Mouse (Mus musculus) left cerebral cortex, adult 2 months (tissue): ENCODE data around the gene Cd55. TPM values are rescaled to one million over a fixed set of nuclear protein-coding genes. Genes with fewer than 3 reads are reported as not detected.
"Not testable (repeated sequence)": the region's sequence is repeated elsewhere in the genome, so short reads cannot be mapped to it uniquely, and the experiment has no call there.

Experiments used
- DNase-seq, 2 experiments: peaks; one replicate each; pipeline ENCODE4 v3.0.0; 2021 to 2022; ENCODE audit warnings: low spot score in 2 of 2, mixed read lengths in 1 of 2; ENCODE audit errors: extremely low spot score in 1 of 2
- H3K27ac ChIP-seq: fragments of 200-600 bp; 2 replicates; pipeline ENCODE4 v1.8.1; 2022
- H3K4me3 ChIP-seq: fragments of 200-600 bp; 2 replicates; pipeline ENCODE4 v1.8.1; 2022
- CTCF ChIP-seq: fragments of 200-600 bp; IDR thresholded peaks from 2 replicates; pipeline ENCODE4 v1.8.1; 2022; ENCODE audit warnings: antibody characterized with exemption, mild to moderate bottlenecking, moderate library complexity
- intact Hi-C: fragments of 180-260 bp; cut with DNase I; formaldehyde crosslinking; loops from one replicate; pipeline ENCODE4 v1.15.1; 2025
- total RNA-seq, 2 experiments: library from RNA; stranded (reverse); gene quantifications; 2 replicates each; pipeline ENCODE4 v1.2.3; 2021

Cd55 gene
- total RNA-seq, 2 experiments from 2014 or later, result 6.4 to 7.1 TPM

GRCm38 (mm10) chr1:130474226-130474625 lies 11.7 kb upstream of the Cd55 start:
- no peak for DNase-seq
- no peak overlapping the region for H3K4me3 ChIP-seq
- no peak for TF ChIP-seq CTCF
- H3K27ac ChIP-seq, result no peak overlapping the region
- intact Hi-C loops, result no loop called here

GRCm38 (mm10) chr1:130470074-130470473 lies 7.5 kb upstream of the Cd55 start:
- Histone ChIP-seq H3K4me3 (no peak overlapping the region), H3K27ac (no peak overlapping the region)
- no peak for TF ChIP-seq CTCF
- no peak for DNase-seq
- intact Hi-C loops, result no loop called here

GRCm38 (mm10) chr1:130467453-130467852 lies 4.9 kb upstream of the Cd55 start:
- intact Hi-C loops, result no loop called here
- no peak for TF ChIP-seq CTCF
- Histone ChIP-seq H3K4me3 (no peak overlapping the region), H3K27ac (no peak overlapping the region)
- no peak for DNase-seq

- intact Hi-C loops, result no loop called here
- no peak overlapping the region for H3K27ac ChIP-seq
- H3K4me3 ChIP-seq, result no peak overlapping the region
- DNase-seq, result no peak
- TF ChIP-seq CTCF, result no peak
These were observed 1.6 kb upstream of the Cd55 start for GRCm38 (mm10) chr1:130464173-130464572.

GRCm38 (mm10) chr1:130462867-130463266 lies 323 bp upstream of the Cd55 start:
- intact Hi-C loops, result no loop called here
- peak in 1 of 2 experiments; percentile 31 for DNase-seq
- peak overlapping the region; percentile 77 for H3K27ac ChIP-seq
- peak overlapping the region; percentile 64 for H3K4me3 ChIP-seq
- TF ChIP-seq CTCF, result no peak

GRCm38 (mm10) chr1:130455111-130455510 lies 7.4 kb downstream of the Cd55 start:
- intact Hi-C loops, result no loop called here
- Histone ChIP-seq H3K4me3 (no peak overlapping the region), H3K27ac (no peak overlapping the region)
- TF ChIP-seq CTCF, result no peak
- no peak for DNase-seq

- H3K4me3 ChIP-seq, DNase-seq, intact Hi-C loops: not testable (repeated sequence)
These were observed 19.6 kb downstream of the Cd55 start for GRCm38 (mm10) chr1:130442930-130443329.

GRCm38 (mm10) chr1:130430920-130431319 lies 31.6 kb downstream of the Cd55 start:
- DNase-seq, result no peak
- intact Hi-C loops, result no loop called here
- Histone ChIP-seq H3K27ac (no peak overlapping the region), H3K4me3 (no peak overlapping the region)
- TF ChIP-seq CTCF, result no peak

More at GRCm38 (mm10) chr1:130442930-130443329, 19.6 kb downstream of the Cd55 start:
- H3K27ac ChIP-seq, result not testable (repeated sequence)

GRCm38 (mm10) chr1:130428667-130429066 lies 33.9 kb downstream of the Cd55 start:
- H3K27ac ChIP-seq, H3K4me3 ChIP-seq, DNase-seq, intact Hi-C loops: not testable (repeated sequence)

GRCm38 (mm10) chr1:130427175-130427853 lies 35.2 kb downstream of the Cd55 start:
- intact Hi-C loops, H3K4me3 ChIP-seq, H3K27ac ChIP-seq, DNase-seq: not testable (repeated sequence)

- Histone ChIP-seq H3K27ac (no peak within 1 kb of the TSS), H3K4me3 (no peak within 1 kb of the TSS)
- intact Hi-C loops, result no loop called here
- DNase-seq, result peak; percentile 11
- TF ChIP-seq CTCF, result no peak
These were observed 39.9 kb downstream of the Cd55 start, which contains the start of gene Cd55b for GRCm38 (mm10) chr1:130422664-130423111. Gene Cd55b (minus strand): TSS chr1:130423009.

GRCm38 (mm10) chr1:130422033-130422432 lies 40.5 kb downstream of the Cd55 start:
- H3K27ac ChIP-seq, DNase-seq, H3K4me3 ChIP-seq, intact Hi-C loops: not testable (repeated sequence)

GRCm38 (mm10) chr1:130397109-130397508 lies 65.4 kb downstream of the Cd55 start:
- H3K27ac ChIP-seq, H3K4me3 ChIP-seq, intact Hi-C loops, DNase-seq: not testable (repeated sequence)

Other genes starting within 250 kb of the Cd55 start
- gene Cd55b, start 39.7 kb downstream of the Cd55 start, total RNA-seq, result under 1 TPM; 0.42 to 0.57 TPM
- not detected for gene Zp3r, start 166.9 kb upstream of the Cd55 start, total RNA-seq
- gene C4bp, start 198.9 kb upstream of the Cd55 start, total RNA-seq, result not detected